8 mouse cellular contexts compared by ENCODE assay signal in the genomic region with DNA sequence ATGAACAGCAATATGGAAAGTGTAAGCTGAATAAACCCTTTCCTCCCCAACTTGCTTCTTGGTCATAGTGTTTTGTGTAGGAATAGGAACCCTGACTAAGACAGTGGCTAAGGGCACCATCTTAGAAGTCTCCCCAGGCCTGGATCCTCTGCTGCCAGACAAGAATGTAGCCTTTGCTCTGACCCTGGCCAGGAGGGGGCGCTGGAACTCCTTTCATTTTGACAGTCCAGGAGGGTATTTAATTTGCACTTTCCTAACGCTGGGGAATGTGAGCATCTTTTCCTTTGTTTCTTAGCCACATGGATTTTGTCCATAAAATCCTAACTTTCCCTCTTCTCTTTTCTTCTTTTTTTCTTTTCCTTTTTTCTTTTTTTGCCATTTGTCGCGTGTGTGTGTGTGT. TPM values are rescaled to one million over a fixed set of nuclear protein-coding genes. Genes with fewer than 3 reads are reported as not detected.
DNase-seq lines count a peak whose midpoint lies in the region; ATAC-seq and TF ChIP-seq lines count a peak whose summit lies in the region.

No protein-coding gene starts in this region.

- H3K4me2 ChIP-seq in embryonic facial prominence, embryonic 11.5 days (ENCODE audit: low read depth, low read length): no peak overlapping the region
- H3K4me2 ChIP-seq in liver, postnatal 0 days (ENCODE audit: low read depth, low read length): no peak overlapping the region

- TF ChIP-seq POLR2A in testis, adult 2 months (IDR thresholded peaks at IDR 0.05; ENCODE audit: control insufficient read depth, low read depth, low read length): no peak

- no peak overlapping the region for H3K4me3 ChIP-seq in testis, adult 2 months (ENCODE audit: control insufficient read depth, low read depth, low read length)
- H3K4me3 ChIP-seq in embryonic facial prominence, embryonic 11.5 days (ENCODE audit: low read depth, low read length): no peak overlapping the region
- H3K4me3 ChIP-seq in liver, postnatal 0 days (ENCODE audit: low read depth, low read length): no peak overlapping the region

- DNase-seq in testis, postnatal 14 days (ENCODE audit: low spot score): no peak
- peak; percentile 76 for DNase-seq in adrenal gland, postnatal 25 days
- DNase-seq in embryonic facial prominence, embryonic 11.5 days (ENCODE audit: low spot score): peak; percentile 66
- peak; percentile 66 for DNase-seq in kidney, adult 9 months
- peak; percentile 78 for DNase-seq in liver, postnatal 0 days
- DNase-seq in skeletal muscle tissue, adult 2 months (ENCODE audit: low read depth, low spot score): peak; percentile 12

- no peaks in the 10 kb centered on the region for H3K27me3 ChIP-seq in testis, adult 2 months (ENCODE audit: control insufficient read depth, insufficient read depth, low read length)
- no peaks in the 10 kb centered on the region for H3K27me3 ChIP-seq in embryonic facial prominence, embryonic 11.5 days (ENCODE audit: control insufficient read depth, insufficient read depth, low read length)
- H3K27me3 ChIP-seq in liver, postnatal 0 days (ENCODE audit: insufficient read depth, low read length): no peaks in the 10 kb centered on the region

- no peaks in the 10 kb centered on the region for H3K9me3 ChIP-seq in embryonic facial prominence, embryonic 11.5 days (replicated peaks; ENCODE audit: control insufficient read depth, low read length)
- no peaks in the 10 kb centered on the region for H3K9me3 ChIP-seq in liver, postnatal 0 days (ENCODE audit: low read length)

- peak; percentile 49; the same call in 1 of the 2 replicates for TF ChIP-seq CTCF in testis, adult 2 months (IDR thresholded peaks at IDR 0.05; ENCODE audit: control insufficient read depth, insufficient read depth, insufficient replicate concordance, low read depth, low read length)
- peak; percentile 72 for TF ChIP-seq CTCF in liver, postnatal 0 days (IDR thresholded peaks at IDR 0.05; ENCODE audit: low read depth)

- TF ChIP-seq EP300 in liver, postnatal 0 days (IDR thresholded peaks at IDR 0.05; ENCODE audit: low read depth): no peak

- H3K4me1 ChIP-seq in testis, adult 2 months (ENCODE audit: control insufficient read depth, insufficient read depth, low read length): peaks cover 8% of the 10 kb centered on the region
- H3K4me1 ChIP-seq in embryonic facial prominence, embryonic 11.5 days (ENCODE audit: control insufficient read depth, insufficient read depth, low read length): peaks cover 3% of the 10 kb centered on the region
- no peaks in the 10 kb centered on the region for H3K4me1 ChIP-seq in liver, postnatal 0 days (ENCODE audit: insufficient read depth)

- H3K27ac ChIP-seq in testis, adult 2 months (ENCODE audit: control insufficient read depth, insufficient read depth, low read depth, low read length): no peak overlapping the region
- no peak overlapping the region for H3K27ac ChIP-seq in embryonic facial prominence, embryonic 11.5 days (replicated peaks; ENCODE audit: low read depth, low read length)
- H3K27ac ChIP-seq in liver, postnatal 0 days (ENCODE audit: low read depth): no peak overlapping the region

- ATAC-seq in embryonic facial prominence, embryonic 11.5 days (replicated peaks; ENCODE audit: insufficient number of reproducible peaks, low FRiP score, low TSS enrichment, low read depth): no peak
- ATAC-seq in liver, postnatal 0 days: no peak
- no peak for ATAC-seq in inflammation-experienced regulatory T-cells, adult 6 months

- 45% methylated on average over 4 of the region's 4 CpGs for WGBS in embryonic facial prominence, embryonic 11.5 days
- 47% methylated on average over 4 of the region's 4 CpGs for WGBS in liver, postnatal 0 days (ENCODE audit: insufficient replicate concordance)

- H3K9ac ChIP-seq in embryonic facial prominence, embryonic 11.5 days (replicated peaks; ENCODE audit: low read length): no peak overlapping the region
- no peak overlapping the region for H3K9ac ChIP-seq in liver, postnatal 0 days (replicated peaks)

- H3K36me3 ChIP-seq in testis, adult 2 months (ENCODE audit: control insufficient read depth, insufficient read depth, low read length): no peaks in the 10 kb centered on the region
- H3K36me3 ChIP-seq in embryonic facial prominence, embryonic 11.5 days (replicated peaks; ENCODE audit: control insufficient read depth, insufficient read depth, low read depth, low read length): no peaks in the 10 kb centered on the region
- no peaks in the 10 kb centered on the region for H3K36me3 ChIP-seq in liver, postnatal 0 days (replicated peaks; ENCODE audit: insufficient read depth, low read length)

RNA-seq across cellular contexts. Expression of gene Wscd2, which starts 18.7 kb away (rescaled TPM):
- polyA plus RNA-seq in testis, adult 2 months (2012; rRNA removed): 10.3 and 13.6 TPM in 2 replicates
- total RNA-seq in adrenal gland, postnatal 25 days (2021): 3.4 and 5.8 TPM in 2 replicates
- polyA plus RNA-seq in embryonic facial prominence, embryonic 11.5 days (2014; fragmentation: Nextera tagmentation; extraction: Ambion mirVana): 2.2 and 2.7 TPM in 2 replicates
- polyA plus RNA-seq in liver, postnatal 0 days (2015; fragmentation: Nextera tagmentation; extraction: Ambion mirVana): 0.04 TPM in 1 of 2 replicates, not detected in the other
- polyA plus RNA-seq in inflammation-experienced regulatory T-cells, adult 6 months (2017; shearing (Covaris generic)): 1 to 10 TPM; 1.7 to 2.5 (median 1.9) TPM
